Mouse (Mus musculus) intestine, postnatal 0 days (tissue): Measurements from ENCODE around the gene Lonrf2. TPM values are rescaled to one million over a fixed set of nuclear protein-coding genes. Genes with fewer than 3 reads are reported as not detected.
A peak's percentile ranks its signal among the peaks of the same experiment; 100 is the strongest.

Experiments
- ATAC-seq: fragments of 200-750 bp; cut with Nextera tagmentation; 2 replicates; pipeline ENCODE4 v1.8.0; 2017; ENCODE audit warnings: mild to moderate bottlenecking, moderate TSS enrichment, moderate library complexity
- H3K27ac ChIP-seq: fragments of 300-500 bp; sonication (generic); 2 replicates; pipeline ENCODE4 v1.5.1; 2014; ENCODE audit warnings: mild to moderate bottlenecking, low read depth, low read length, moderate library complexity
- H3K27me3 ChIP-seq: fragments of 300-500 bp; sonication (generic); replicated peaks from 2 replicates; pipeline ENCODE4 v1.6.1; 2014; ENCODE audit warnings: low read length, mixed read lengths; ENCODE audit not compliant: control insufficient read depth, insufficient read depth
- H3K36me3 ChIP-seq: fragments of 300-500 bp; sonication (generic); 2 replicates; pipeline ENCODE4 v1.6.1; 2014; ENCODE audit warnings: mild to moderate bottlenecking, moderate library complexity; ENCODE audit not compliant: control insufficient read depth, insufficient read depth
- H3K4me1 ChIP-seq: fragments of 300-500 bp; sonication (generic); replicated peaks from 2 replicates; pipeline ENCODE4 v1.6.1; 2014; ENCODE audit warnings: antibody characterized with exemption, low read length, mixed read lengths; ENCODE audit not compliant: control insufficient read depth, insufficient read depth
- H3K4me2 ChIP-seq: fragments of 300-500 bp; sonication (generic); replicated peaks from 2 replicates; pipeline ENCODE4 v1.6.1; 2014; ENCODE audit warnings: low read depth, mild to moderate bottlenecking, moderate library complexity
- H3K4me3 ChIP-seq: fragments of 300-500 bp; sonication (generic); 2 replicates; pipeline ENCODE4 v1.5.1; 2014; ENCODE audit warnings: low read depth, low read length
- H3K9ac ChIP-seq: fragments of 300-500 bp; sonication (generic); 2 replicates; pipeline ENCODE4 v1.6.1; 2014; ENCODE audit warnings: mild to moderate bottlenecking, low read depth, low read length
- H3K9me3 ChIP-seq: fragments of 300-500 bp; sonication (generic); 2 replicates; pipeline ENCODE4 v1.6.1; 2016; ENCODE audit warnings: mixed run types; ENCODE audit not compliant: control insufficient read depth
- CTCF ChIP-seq: sonication (generic); IDR thresholded peaks from 2 replicates; pipeline ENCODE4 v1.5.1; 2016; ENCODE audit warnings: low read depth, mild to moderate bottlenecking, control low read depth, antibody characterized with exemption, moderate library complexity
- WGBS: fragments of 180-500 bp; shearing (Covaris S2); extraction: QIAGEN DNeasy Blood & Tissue Kit; methylation state at CpG from one replicate; pipeline ENCODE4 v1.1.7; 2014; 5-methylcytosine and 5-hydroxymethylcytosine counted together
- polyA plus RNA-seq: library from polyadenylated mRNA; unstranded; fragments of >200 nt; fragmentation: Nextera tagmentation; extraction: Ambion mirVana; gene quantifications from 2 replicates; pipeline ENCODE4 v1.2.1, GENCODE M21; 2015

Gene Lonrf2
- polyA plus RNA-seq, 1 experiment from 2014 or later, result 0.52 TPM

- Histone ChIP-seq H3K4me2 (no peak overlapping the region), H3K9ac (no peak overlapping the region), H3K27ac (no peak overlapping the region), H3K4me1 (no peaks in the 10 kb centered on the region), H3K27me3 (no peaks in the 10 kb centered on the region), H3K9me3 (no peaks in the 10 kb centered on the region), H3K4me3 (no peak overlapping the region), H3K36me3 (no peaks in the 10 kb centered on the region)
- peak; percentile 66 for TF ChIP-seq CTCF
- 77% methylated on average over 3 of the region's 3 CpGs for WGBS
- ATAC-seq, result no peak
Observed at GRCm38 (mm10) chr1:38788904-38789303, 47.6 kb downstream of the Lonrf2 start.

GRCm38 (mm10) chr1:38787443-38787842 is 49.1 kb downstream of the Lonrf2 start:
- no peak overlapping the region for H3K4me3 ChIP-seq
- ATAC-seq, result no peak
- no peak overlapping the region for H3K27ac ChIP-seq
- H3K36me3 ChIP-seq, result no peaks in the 10 kb centered on the region
- H3K4me2 ChIP-seq, result no peak overlapping the region
- 8% methylated on average over 5 of the region's 5 CpGs for WGBS
- no peaks in the 10 kb centered on the region for H3K27me3 ChIP-seq
- no peaks in the 10 kb centered on the region for H3K9me3 ChIP-seq
- H3K9ac ChIP-seq, result no peak overlapping the region
- H3K4me1 ChIP-seq, result no peaks in the 10 kb centered on the region
- TF ChIP-seq CTCF, result peak; percentile 89

DNA sequence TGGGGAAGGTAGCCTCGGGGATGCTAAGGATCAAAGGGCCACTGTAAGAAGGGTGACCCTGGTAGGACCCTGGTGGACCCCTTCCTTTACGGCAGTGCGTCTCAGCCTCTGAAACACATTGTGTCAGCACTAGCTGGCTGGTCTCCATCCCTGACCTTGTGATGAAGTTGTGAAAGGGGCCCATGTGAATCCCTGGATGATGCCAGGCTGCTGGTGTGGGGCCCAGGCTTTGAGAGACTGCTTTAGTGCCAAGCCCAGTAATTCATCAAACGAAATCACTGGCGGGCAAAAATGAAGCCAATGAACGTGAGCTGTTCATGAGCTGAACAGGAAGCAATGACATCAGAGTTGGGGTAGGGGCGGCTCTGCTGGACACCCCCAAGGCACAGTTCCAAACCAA is 50.2 kb downstream of the Lonrf2 start:
- H3K9me3 ChIP-seq, result no peaks in the 10 kb centered on the region
- no peaks in the 10 kb centered on the region for H3K27me3 ChIP-seq
- H3K4me1 ChIP-seq, result no peaks in the 10 kb centered on the region
- H3K36me3 ChIP-seq, result no peaks in the 10 kb centered on the region
- no peak for ATAC-seq
- H3K4me2 ChIP-seq, result no peak overlapping the region
- no peak overlapping the region for H3K4me3 ChIP-seq
- no peak for TF ChIP-seq CTCF
- H3K27ac ChIP-seq, result no peak overlapping the region
- H3K9ac ChIP-seq, result no peak overlapping the region
- WGBS, result 67% methylated on average over 7 of the region's 7 CpGs

DNA sequence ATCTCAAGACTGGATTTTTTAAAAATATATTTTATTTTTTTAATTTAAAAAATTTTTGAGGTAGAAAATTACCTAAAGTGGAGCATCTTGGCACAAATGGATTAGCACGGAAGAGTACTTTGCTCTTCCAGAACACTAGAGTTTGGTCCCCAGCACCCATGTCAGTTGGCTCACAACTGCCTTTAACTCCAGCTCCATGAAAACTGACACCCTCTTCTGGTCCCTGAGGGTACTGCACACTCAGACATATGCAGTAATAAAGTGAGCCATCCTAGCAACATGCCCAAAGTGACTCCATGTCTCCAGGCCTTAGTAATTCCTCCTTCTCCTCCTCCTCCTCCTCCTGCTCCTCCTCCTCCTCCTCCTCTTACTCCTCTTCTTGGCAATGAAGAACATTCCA is 58.2 kb downstream of the Lonrf2 start:
- no peak overlapping the region for H3K4me3 ChIP-seq
- no peaks in the 10 kb centered on the region for H3K9me3 ChIP-seq
- H3K27me3 ChIP-seq, result no peaks in the 10 kb centered on the region
- no peak overlapping the region for H3K27ac ChIP-seq
- H3K4me1 ChIP-seq, result no peaks in the 10 kb centered on the region
- ATAC-seq, result no peak
- no peak overlapping the region for H3K4me2 ChIP-seq
- 97% methylated on average over 1 of the region's 1 CpGs for WGBS
- H3K36me3 ChIP-seq, result no peaks in the 10 kb centered on the region
- H3K9ac ChIP-seq, result no peak overlapping the region
- TF ChIP-seq CTCF, result 0 out of 2 replicates have a peak, but pooled peaks have one; percentile 10

DNA sequence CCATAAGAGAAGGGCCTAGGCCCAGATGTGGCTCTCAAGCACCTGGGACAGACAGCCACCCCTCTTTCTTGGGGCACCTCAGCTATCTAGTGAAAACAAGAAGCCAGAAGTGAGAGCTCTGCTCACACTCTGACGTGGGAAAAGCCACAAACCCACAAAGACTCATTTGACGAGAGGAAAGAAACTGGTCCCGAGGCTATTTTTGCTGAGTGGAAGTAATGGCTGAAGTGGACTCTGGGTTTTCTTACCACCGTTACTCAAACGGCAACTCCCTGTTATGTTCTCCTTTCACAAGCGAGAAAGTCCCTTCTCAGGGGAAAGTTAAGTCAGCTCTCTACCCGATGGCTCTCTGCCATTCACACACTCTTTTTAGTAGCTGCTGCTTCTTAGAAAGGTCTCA is 59.0 kb downstream of the Lonrf2 start:
- Histone ChIP-seq H3K36me3 (no peaks in the 10 kb centered on the region), H3K9ac (no peak overlapping the region), H3K4me1 (no peaks in the 10 kb centered on the region), H3K4me2 (no peak overlapping the region), H3K27me3 (no peaks in the 10 kb centered on the region), H3K27ac (no peak overlapping the region), H3K9me3 (no peaks in the 10 kb centered on the region), H3K4me3 (no peak overlapping the region)
- no peak for TF ChIP-seq CTCF
- ATAC-seq, result no peak
- 78% methylated on average over 7 of the region's 7 CpGs for WGBS

DNA sequence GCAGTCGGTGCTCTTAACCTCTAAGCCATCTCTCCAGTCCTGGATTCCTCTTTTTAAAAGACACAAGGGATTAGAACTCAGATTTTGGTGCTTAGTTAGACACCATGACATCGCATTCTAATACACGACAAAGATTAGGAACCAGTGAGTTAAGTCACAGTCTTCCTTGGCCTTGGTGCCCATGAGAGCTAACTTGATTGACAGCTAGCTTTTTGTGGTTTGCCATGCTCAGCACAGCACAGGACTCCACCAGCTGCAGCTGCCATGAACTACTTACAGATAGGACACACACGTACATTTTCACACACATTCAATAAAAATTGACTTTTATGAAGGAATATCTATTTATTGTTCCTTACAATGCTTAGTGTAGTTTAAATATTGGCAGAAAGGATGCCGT is 60.8 kb downstream of the Lonrf2 start:
- WGBS, result 90% methylated on average over 5 of the region's 5 CpGs
- no peaks in the 10 kb centered on the region for H3K9me3 ChIP-seq
- H3K4me1 ChIP-seq, result no peaks in the 10 kb centered on the region
- H3K9ac ChIP-seq, result no peak overlapping the region
- H3K27me3 ChIP-seq, result no peaks in the 10 kb centered on the region
- H3K27ac ChIP-seq, result no peak overlapping the region
- no peak overlapping the region for H3K4me2 ChIP-seq
- no peak for TF ChIP-seq CTCF
- H3K4me3 ChIP-seq, result no peak overlapping the region
- ATAC-seq, result no peak
- H3K36me3 ChIP-seq, result no peaks in the 10 kb centered on the region

DNA sequence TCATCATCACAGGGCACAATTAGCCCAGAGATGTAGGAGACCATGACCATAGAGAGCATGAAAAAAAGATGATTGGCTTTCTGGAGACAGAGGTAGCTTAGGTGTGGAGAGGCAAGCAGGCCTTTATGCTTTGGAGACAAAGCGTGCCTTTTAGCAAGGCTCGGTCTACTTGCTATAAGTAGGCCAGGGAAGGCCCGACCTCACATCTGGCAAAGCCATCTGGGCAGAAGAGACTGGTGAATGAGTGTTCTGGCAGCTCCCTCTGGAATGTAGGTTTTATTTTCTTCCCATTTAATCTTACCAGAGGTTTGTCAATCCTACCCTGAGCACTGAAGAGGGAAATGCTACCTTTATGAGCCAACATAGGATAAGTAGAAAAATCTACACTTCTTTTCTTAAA is 65.8 kb downstream of the Lonrf2 start:
- no peak for TF ChIP-seq CTCF
- H3K27me3 ChIP-seq, result no peaks in the 10 kb centered on the region
- no peaks in the 10 kb centered on the region for H3K4me1 ChIP-seq
- no peak overlapping the region for H3K9ac ChIP-seq
- no peak overlapping the region for H3K4me3 ChIP-seq
- no peaks in the 10 kb centered on the region for H3K9me3 ChIP-seq
- no peak overlapping the region for H3K4me2 ChIP-seq
- H3K36me3 ChIP-seq, result no peaks in the 10 kb centered on the region
- no peak for ATAC-seq
- no peak overlapping the region for H3K27ac ChIP-seq
- WGBS, result 95% methylated on average over 3 of the region's 3 CpGs
